Mouse (Mus musculus): ENCODE measurements around the gene Fetub.
"Not testable (repeated sequence)": the region's sequence is repeated elsewhere in the genome, so short reads cannot be mapped to it uniquely, and the experiment has no call there.

The Fetub gene

GRCm38 (mm10) chr16:22901326-22901725 lies 16.8 kb upstream of the Fetub start:
- peak in 1 of 2 experiments; percentile 79 for DNase-seq (ENCODE audit: inconsistent age in 2 of 2, low spot score in 1 of 2)

- peak in 1 of 2 experiments; percentile 61 for DNase-seq (ENCODE audit: inconsistent age in 2 of 2, low spot score in 1 of 2)
Measured at GRCm38 (mm10) chr16:22909290-22909689, 8.8 kb upstream of the Fetub start.

- no peak for DNase-seq (ENCODE audit: inconsistent age in 2 of 2, low spot score in 1 of 2)
Measured at GRCm38 (mm10) chr16:22911986-22912385, 6.1 kb upstream of the Fetub start.

- DNase-seq (ENCODE audit: inconsistent age in 2 of 2, low spot score in 1 of 2) = no peak
Measured at GRCm38 (mm10) chr16:22912886-22913285, 5.2 kb upstream of the Fetub start.

GRCm38 (mm10) chr16:22914276-22914675 lies 3.9 kb upstream of the Fetub start:
- no peak for DNase-seq (ENCODE audit: inconsistent age in 2 of 2, low spot score in 1 of 2)

GRCm38 (mm10) chr16:22918664-22919312 lies 654 bp downstream of the Fetub start:
- DNase-seq (ENCODE audit: inconsistent age in 2 of 2, low spot score in 1 of 2) = no peak

- peak; percentile 54 to 78 for DNase-seq (ENCODE audit: inconsistent age in 2 of 2, low spot score in 1 of 2)
Measured at GRCm38 (mm10) chr16:22919971-22920854, 2.1 kb downstream of the Fetub start.

- no peak for DNase-seq (ENCODE audit: inconsistent age in 2 of 2, low spot score in 1 of 2)
Measured at GRCm38 (mm10) chr16:22921761-22922160, 3.6 kb downstream of the Fetub start.

GRCm38 (mm10) chr16:22922433-22922832 lies 4.3 kb downstream of the Fetub start:
- no peak for DNase-seq (ENCODE audit: inconsistent age in 2 of 2, low spot score in 1 of 2)

- DNase-seq (ENCODE audit: inconsistent age in 2 of 2, low spot score in 1 of 2) = no peak
Measured at GRCm38 (mm10) chr16:22929575-22929974, 11.4 kb downstream of the Fetub start.

GRCm38 (mm10) chr16:22931431-22932200 lies 13.5 kb downstream of the Fetub start:
- no peak for DNase-seq (ENCODE audit: inconsistent age in 2 of 2, low spot score in 1 of 2)

- no peak for DNase-seq (ENCODE audit: inconsistent age in 2 of 2, low spot score in 1 of 2)
Measured at GRCm38 (mm10) chr16:22937631-22938030, 19.5 kb downstream of the Fetub start.

- no peak for DNase-seq (ENCODE audit: inconsistent age in 2 of 2, low spot score in 1 of 2)
Measured at GRCm38 (mm10) chr16:22938541-22938940, 20.4 kb downstream of the Fetub start.

GRCm38 (mm10) chr16:22939120-22939695 lies 21.1 kb downstream of the Fetub start:
- DNase-seq (ENCODE audit: inconsistent age in 2 of 2, low spot score in 1 of 2) = no peak

- DNase-seq (ENCODE audit: inconsistent age in 2 of 2, low spot score in 1 of 2) = not testable (repeated sequence)
Measured at GRCm38 (mm10) chr16:22941825-22942476, 23.8 kb downstream of the Fetub start.

- DNase-seq (ENCODE audit: inconsistent age in 2 of 2, low spot score in 1 of 2) = no peak
Measured at GRCm38 (mm10) chr16:22947371-22947770, 29.2 kb downstream of the Fetub start.

GRCm38 (mm10) chr16:22950840-22951395 lies 32.8 kb downstream of the Fetub start, which contains the start of gene Hrg:
TSS of gene Hrg (plus strand) at chr16:22951072.
- DNase-seq (ENCODE audit: inconsistent age in 2 of 2, low spot score in 1 of 2) = no peak

- peak in 1 of 2 experiments; percentile 39 for DNase-seq (ENCODE audit: inconsistent age in 2 of 2, low spot score in 1 of 2)
Measured at GRCm38 (mm10) chr16:22953069-22953468, 34.9 kb downstream of the Fetub start.

GRCm38 (mm10) chr16:22955397-22956084 lies 37.4 kb downstream of the Fetub start:
- peak; percentile 53 to 85 for DNase-seq (ENCODE audit: inconsistent age in 2 of 2, low spot score in 1 of 2)

- DNase-seq (ENCODE audit: inconsistent age in 2 of 2, low spot score in 1 of 2) = no peak
Measured at GRCm38 (mm10) chr16:22956085-22956439, 37.9 kb downstream of the Fetub start.

All from adrenal gland, adult (tissue).